Mouse (Mus musculus): Measurements from ENCODE around the gene Efcab9.

- TF ChIP-seq POLR2A (IDR thresholded peaks at IDR 0.05; ENCODE audit: low read depth, low read length): no peak
- no peak for TF ChIP-seq CTCF (conservative IDR thresholded peaks at IDR 0.05; ENCODE audit: insufficient read depth, insufficient read length, low read depth, low read length)
These were observed 50.4 kb downstream of the Efcab9 start for GRCm38 (mm10) chr11:32481525-32481924.

All from kidney, adult 2 months (tissue).